Mouse (Mus musculus): ENCODE data around the gene Crlf1. TPM values are rescaled to one million over a fixed set of nuclear protein-coding genes. Genes with fewer than 3 reads are reported as not detected.

Crlf1 gene
- polyA plus RNA-seq (2014; fragmentation: Illumina TruSeq; extraction: RNeasy Lipid Tissue Mini Kit (QIAGEN cat#74804); ENCODE audit: low replicate concordance) = not detected

GRCm38 (mm10) chr8:70492664-70493640 is at the start of gene Crlf1:
TSS of gene Crlf1 (plus strand) at chr8:70493158.

GRCm38 (mm10) chr8:70476333-70477268 is 16.4 kb upstream of the Crlf1 start, which contains the start of gene Klhl26:
TSS of gene Klhl26 (minus strand) at chr8:70476968.

GRCm38 (mm10) chr8:70486941-70487520 is 5.9 kb upstream of the Crlf1 start, which contains the start of gene Tmem59l:
TSS of gene Tmem59l (minus strand) at chr8:70487358.

GRCm38 (mm10) chr8:70506328-70507026 is 13.5 kb downstream of the Crlf1 start, which contains the start of gene Rex1bd:
TSS of gene Rex1bd (minus strand) at chr8:70506752.

GRCm38 (mm10) chr8:70510228-70510915 is 17.4 kb downstream of the Crlf1 start, which contains the start of gene Uba52:
TSS of gene Uba52 (minus strand) at chr8:70510801.

GRCm38 (mm10) chr8:70527512-70528181 is 34.7 kb downstream of the Crlf1 start, which contains the start of the genes Fkbp8 and Kxd1:
TSS of gene Fkbp8 (plus strand) at chr8:70527724.
TSS of gene Kxd1 (minus strand) at chr8:70527956.

GRCm38 (mm10) chr8:70539077-70539813 is 46.3 kb downstream of the Crlf1 start, which contains the start of gene Ell:
TSS of gene Ell (plus strand) at chr8:70539457.

Other genes with a start within 250 kb of the Crlf1 start
- not detected for gene Homer3, start 210.3 kb upstream of the Crlf1 start, polyA plus RNA-seq (2014; fragmentation: Illumina TruSeq; extraction: RNeasy Lipid Tissue Mini Kit (QIAGEN cat#74804); ENCODE audit: low replicate concordance)
- gene Ddx49, start 190.7 kb upstream of the Crlf1 start, polyA plus RNA-seq (2014; fragmentation: Illumina TruSeq; extraction: RNeasy Lipid Tissue Mini Kit (QIAGEN cat#74804); ENCODE audit: low replicate concordance) = 4.1 TPM
- gene Cope, start 190.6 kb upstream of the Crlf1 start, polyA plus RNA-seq (2014; fragmentation: Illumina TruSeq; extraction: RNeasy Lipid Tissue Mini Kit (QIAGEN cat#74804); ENCODE audit: low replicate concordance) = 0.59 TPM
- gene Cers1, start 177.4 kb upstream of the Crlf1 start, polyA plus RNA-seq (2014; fragmentation: Illumina TruSeq; extraction: RNeasy Lipid Tissue Mini Kit (QIAGEN cat#74804); ENCODE audit: low replicate concordance) = not detected
- gene Gdf1, start 163.3 kb upstream of the Crlf1 start, polyA plus RNA-seq (2014; fragmentation: Illumina TruSeq; extraction: RNeasy Lipid Tissue Mini Kit (QIAGEN cat#74804); ENCODE audit: low replicate concordance) = not detected
- gene Upf1, start 139.9 kb upstream of the Crlf1 start, polyA plus RNA-seq (2014; fragmentation: Illumina TruSeq; extraction: RNeasy Lipid Tissue Mini Kit (QIAGEN cat#74804); ENCODE audit: low replicate concordance) = 2.2 TPM
- gene Comp, start 119.6 kb upstream of the Crlf1 start, polyA plus RNA-seq (2014; fragmentation: Illumina TruSeq; extraction: RNeasy Lipid Tissue Mini Kit (QIAGEN cat#74804); ENCODE audit: low replicate concordance) = not detected
- 1.2 TPM for gene Crtc1, start 53.6 kb upstream of the Crlf1 start, polyA plus RNA-seq (2014; fragmentation: Illumina TruSeq; extraction: RNeasy Lipid Tissue Mini Kit (QIAGEN cat#74804); ENCODE audit: low replicate concordance)
- gene Klhl26, start 16.2 kb upstream of the Crlf1 start, polyA plus RNA-seq (2014; fragmentation: Illumina TruSeq; extraction: RNeasy Lipid Tissue Mini Kit (QIAGEN cat#74804); ENCODE audit: low replicate concordance) = 0.67 TPM
- not detected for gene Tmem59l, start 5.8 kb upstream of the Crlf1 start, polyA plus RNA-seq (2014; fragmentation: Illumina TruSeq; extraction: RNeasy Lipid Tissue Mini Kit (QIAGEN cat#74804); ENCODE audit: low replicate concordance)
- gene Rex1bd, start 13.6 kb downstream of the Crlf1 start, polyA plus RNA-seq (2014; fragmentation: Illumina TruSeq; extraction: RNeasy Lipid Tissue Mini Kit (QIAGEN cat#74804); ENCODE audit: low replicate concordance) = not detected
- gene Uba52, start 17.6 kb downstream of the Crlf1 start, polyA plus RNA-seq (2014; fragmentation: Illumina TruSeq; extraction: RNeasy Lipid Tissue Mini Kit (QIAGEN cat#74804); ENCODE audit: low replicate concordance) = 2.6 TPM
- gene Fkbp8, start 34.6 kb downstream of the Crlf1 start, polyA plus RNA-seq (2014; fragmentation: Illumina TruSeq; extraction: RNeasy Lipid Tissue Mini Kit (QIAGEN cat#74804); ENCODE audit: low replicate concordance) = 3.3 TPM
- gene Kxd1, start 34.8 kb downstream of the Crlf1 start, polyA plus RNA-seq (2014; fragmentation: Illumina TruSeq; extraction: RNeasy Lipid Tissue Mini Kit (QIAGEN cat#74804); ENCODE audit: low replicate concordance) = 4.3 TPM
- gene Ell, start 46.3 kb downstream of the Crlf1 start, polyA plus RNA-seq (2014; fragmentation: Illumina TruSeq; extraction: RNeasy Lipid Tissue Mini Kit (QIAGEN cat#74804); ENCODE audit: low replicate concordance) = 0.74 TPM
- not detected for gene Isyna1, start 101.2 kb downstream of the Crlf1 start, polyA plus RNA-seq (2014; fragmentation: Illumina TruSeq; extraction: RNeasy Lipid Tissue Mini Kit (QIAGEN cat#74804); ENCODE audit: low replicate concordance)
- gene Ssbp4, start 115.7 kb downstream of the Crlf1 start, polyA plus RNA-seq (2014; fragmentation: Illumina TruSeq; extraction: RNeasy Lipid Tissue Mini Kit (QIAGEN cat#74804); ENCODE audit: low replicate concordance) = not detected
- not detected for gene Lrrc25, start 123.0 kb downstream of the Crlf1 start, polyA plus RNA-seq (2014; fragmentation: Illumina TruSeq; extraction: RNeasy Lipid Tissue Mini Kit (QIAGEN cat#74804); ENCODE audit: low replicate concordance)
- not detected for gene Gdf15, start 139.3 kb downstream of the Crlf1 start, polyA plus RNA-seq (2014; fragmentation: Illumina TruSeq; extraction: RNeasy Lipid Tissue Mini Kit (QIAGEN cat#74804); ENCODE audit: low replicate concordance)
- gene Pgpep1, start 167.2 kb downstream of the Crlf1 start, polyA plus RNA-seq (2014; fragmentation: Illumina TruSeq; extraction: RNeasy Lipid Tissue Mini Kit (QIAGEN cat#74804); ENCODE audit: low replicate concordance) = 22.3 TPM
- gene Lsm4, start 180.1 kb downstream of the Crlf1 start, polyA plus RNA-seq (2014; fragmentation: Illumina TruSeq; extraction: RNeasy Lipid Tissue Mini Kit (QIAGEN cat#74804); ENCODE audit: low replicate concordance) = not detected
- 15.4 TPM for gene Jund, start 205.8 kb downstream of the Crlf1 start, polyA plus RNA-seq (2014; fragmentation: Illumina TruSeq; extraction: RNeasy Lipid Tissue Mini Kit (QIAGEN cat#74804); ENCODE audit: low replicate concordance)
- not detected for gene Iqcn, start 210.3 kb downstream of the Crlf1 start, polyA plus RNA-seq (2014; fragmentation: Illumina TruSeq; extraction: RNeasy Lipid Tissue Mini Kit (QIAGEN cat#74804); ENCODE audit: low replicate concordance)
- 3.4 TPM for gene Gm3336, start 225.4 kb downstream of the Crlf1 start, polyA plus RNA-seq (2014; fragmentation: Illumina TruSeq; extraction: RNeasy Lipid Tissue Mini Kit (QIAGEN cat#74804); ENCODE audit: low replicate concordance)
- not detected for gene Pde4c, start 230.6 kb downstream of the Crlf1 start, polyA plus RNA-seq (2014; fragmentation: Illumina TruSeq; extraction: RNeasy Lipid Tissue Mini Kit (QIAGEN cat#74804); ENCODE audit: low replicate concordance)